Mouse (Mus musculus): Measurements from ENCODE around the gene Ubr2.

Gene Ubr2

DNA sequence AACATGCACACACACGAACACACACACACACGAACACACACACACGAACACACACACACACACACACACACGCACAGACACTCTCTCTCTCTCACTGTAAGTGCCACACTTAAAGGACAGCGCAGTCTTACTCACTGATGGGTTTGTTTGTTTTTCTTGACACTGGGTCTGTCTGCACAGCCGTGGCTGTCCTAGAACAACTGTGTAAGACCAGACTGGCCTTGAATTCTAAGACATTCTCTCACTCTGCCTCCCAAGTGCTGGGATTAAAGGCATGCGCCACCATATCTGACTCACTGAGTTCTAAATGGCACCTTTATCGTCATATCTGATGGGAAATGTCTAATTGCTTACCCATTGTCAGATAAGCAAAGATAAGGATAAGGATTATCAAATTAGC lies 7.1 kb downstream of the Ubr2 start:
- DNase-seq (ENCODE audit: low read depth, low spot score), result no peak

DNA sequence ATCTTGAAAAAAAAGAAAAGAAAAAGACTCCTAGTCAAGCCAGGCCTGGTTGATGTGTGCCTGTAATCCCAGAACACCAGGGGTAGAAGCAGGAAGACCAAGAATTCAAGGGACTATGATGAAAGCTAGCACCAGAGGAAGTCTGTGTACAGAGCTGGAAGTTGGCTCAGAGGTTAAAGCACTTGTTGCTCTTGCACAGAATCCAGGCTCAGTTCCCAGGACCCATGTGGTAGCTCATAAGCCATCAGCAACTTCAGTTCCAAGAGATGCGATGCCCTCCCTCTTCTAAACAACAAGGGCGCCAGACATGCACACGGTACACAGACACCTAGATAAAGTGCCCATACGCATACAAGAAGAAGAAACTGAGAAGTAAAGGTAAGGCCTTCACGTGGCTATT lies 8.0 kb downstream of the Ubr2 start:
- no peak for DNase-seq (ENCODE audit: low read depth, low spot score)

GRCm38 (mm10) chr17:46998840-46999239 lies 11.5 kb downstream of the Ubr2 start:
- no peak for DNase-seq (ENCODE audit: low read depth, low spot score)

- DNase-seq (ENCODE audit: low read depth, low spot score), result no peak
These were observed 13.9 kb downstream of the Ubr2 start for GRCm38 (mm10) chr17:46996484-46996883.

- no peak for DNase-seq (ENCODE audit: low read depth, low spot score)
These were observed 14.7 kb downstream of the Ubr2 start for GRCm38 (mm10) chr17:46995621-46996020.

DNA sequence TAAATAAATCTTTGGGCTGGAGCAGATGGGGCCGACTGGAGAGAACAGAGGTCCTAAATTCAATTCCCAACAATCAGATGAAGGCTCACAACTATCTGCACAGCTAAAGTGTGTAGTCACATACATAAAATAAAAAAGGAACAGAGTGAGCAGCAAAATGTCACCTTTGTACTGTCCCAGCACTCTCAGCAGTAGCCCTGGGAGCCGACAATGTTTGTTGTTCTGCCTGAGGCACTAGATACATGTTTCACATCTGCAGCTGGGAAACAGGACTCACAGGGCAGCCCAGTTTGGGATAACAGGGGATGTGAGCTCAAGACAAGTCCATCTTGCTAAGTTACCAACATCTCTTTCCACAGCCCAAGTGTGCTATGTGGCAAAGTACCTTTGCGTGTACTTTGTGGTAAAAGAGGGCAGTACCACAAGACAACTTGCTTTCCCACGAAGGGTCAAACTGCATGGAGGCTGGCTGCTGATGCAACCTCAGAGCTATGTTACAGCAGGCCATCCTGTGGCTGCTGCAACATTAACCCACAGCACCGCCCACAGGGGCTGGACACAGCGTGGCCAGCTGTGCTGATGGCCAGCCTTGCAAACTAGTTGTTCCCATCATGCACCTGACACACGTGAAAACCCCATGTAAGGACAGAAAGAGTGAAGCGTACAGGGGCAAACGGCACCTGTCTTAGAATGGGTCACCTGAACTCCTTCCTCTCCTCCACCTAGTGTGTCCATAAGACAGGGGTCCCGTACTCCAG lies 15.5 kb downstream of the Ubr2 start:
- DNase-seq (ENCODE audit: low read depth, low spot score), result no peak

- no peak for DNase-seq (ENCODE audit: low read depth, low spot score)
These were observed 16.7 kb downstream of the Ubr2 start for GRCm38 (mm10) chr17:46993625-46994024.

GRCm38 (mm10) chr17:46987631-46988030 lies 22.7 kb downstream of the Ubr2 start:
- no peak for DNase-seq (ENCODE audit: low read depth, low spot score)

DNA sequence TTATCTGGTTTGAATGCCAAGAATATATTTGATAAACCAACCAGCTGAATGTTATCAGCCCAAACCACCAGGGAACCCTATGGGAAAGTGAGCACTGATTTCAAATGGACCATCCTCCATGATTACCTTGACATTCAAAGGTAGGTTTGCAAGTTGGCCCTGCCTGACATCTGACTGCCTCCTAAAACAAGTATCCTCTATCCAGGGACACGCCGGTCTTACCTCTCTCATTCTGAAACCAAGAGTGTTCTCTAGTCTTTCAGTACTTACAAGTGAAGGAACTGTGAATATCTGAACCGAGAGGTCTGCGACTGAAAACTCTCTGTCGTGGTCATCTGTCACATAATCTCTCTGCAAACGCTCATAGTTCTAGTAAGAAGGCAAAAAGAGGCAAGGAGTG lies 30.3 kb downstream of the Ubr2 start:
- no peak for DNase-seq (ENCODE audit: low read depth, low spot score)

DNA sequence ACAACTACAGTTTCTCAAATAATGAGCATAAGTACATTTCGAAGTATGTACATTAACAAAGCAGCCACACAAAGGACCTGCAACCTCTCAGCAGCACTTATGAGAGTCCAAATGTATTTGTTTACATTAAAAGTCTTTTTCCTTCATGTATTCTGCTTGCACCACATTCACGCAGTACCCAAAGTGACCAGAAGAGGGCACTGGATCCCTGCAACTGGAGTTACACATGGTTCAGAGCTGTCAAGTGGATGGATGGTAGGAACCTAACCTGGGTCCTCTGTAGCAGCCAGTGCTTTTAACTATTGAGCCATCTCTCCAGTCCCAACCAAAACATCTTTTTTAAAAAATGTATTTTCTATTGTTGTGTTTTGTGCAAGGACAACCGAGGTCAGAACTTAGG lies 35.2 kb downstream of the Ubr2 start:
- DNase-seq (ENCODE audit: low read depth, low spot score), result peak; percentile 74

DNA sequence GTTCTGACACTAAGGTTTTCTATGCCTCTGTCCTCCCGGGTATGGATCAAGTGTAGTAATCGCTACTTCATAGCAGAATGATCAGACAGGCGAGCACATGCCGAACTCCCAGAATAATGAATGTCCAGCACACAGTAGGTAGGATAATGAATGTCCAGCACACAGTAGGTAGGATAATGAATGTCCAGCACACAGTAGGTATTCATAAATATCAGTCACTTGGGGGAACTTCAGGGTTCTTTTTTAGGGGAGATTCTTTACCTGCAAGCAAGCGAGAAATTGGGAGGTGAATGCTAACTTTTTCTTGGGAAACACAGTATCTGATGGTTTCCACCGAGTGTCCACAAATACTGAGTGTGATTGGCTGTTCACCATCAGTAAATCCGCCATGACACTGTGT lies 37.8 kb downstream of the Ubr2 start:
- no peak for DNase-seq (ENCODE audit: low read depth, low spot score)

GRCm38 (mm10) chr17:46966892-46967291 lies 43.5 kb downstream of the Ubr2 start:
- DNase-seq (ENCODE audit: low read depth, low spot score), result peak; percentile 21

- DNase-seq (ENCODE audit: low read depth, low spot score), result no peak
These were observed 47.2 kb downstream of the Ubr2 start for GRCm38 (mm10) chr17:46963186-46963585.

DNA sequence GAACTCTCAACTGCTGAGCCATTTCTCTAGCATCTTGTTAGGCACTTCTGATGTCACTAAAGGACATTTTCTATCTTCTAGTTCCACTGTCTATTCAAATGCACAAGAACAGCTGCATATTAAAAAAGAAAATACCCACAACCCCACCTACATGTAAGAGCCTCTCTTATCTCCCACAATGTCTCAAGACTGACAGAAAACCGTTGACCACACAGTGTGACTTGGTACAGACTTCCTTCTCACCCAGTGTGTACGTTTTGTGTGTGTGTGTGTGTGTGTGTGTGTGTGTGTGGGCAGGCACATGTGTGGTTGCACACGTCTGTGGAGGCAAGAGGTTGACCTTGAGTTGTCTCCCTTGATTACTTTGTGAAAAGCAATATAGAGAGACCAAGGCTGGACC lies 48.2 kb downstream of the Ubr2 start:
- no peak for DNase-seq (ENCODE audit: low read depth, low spot score)

DNA sequence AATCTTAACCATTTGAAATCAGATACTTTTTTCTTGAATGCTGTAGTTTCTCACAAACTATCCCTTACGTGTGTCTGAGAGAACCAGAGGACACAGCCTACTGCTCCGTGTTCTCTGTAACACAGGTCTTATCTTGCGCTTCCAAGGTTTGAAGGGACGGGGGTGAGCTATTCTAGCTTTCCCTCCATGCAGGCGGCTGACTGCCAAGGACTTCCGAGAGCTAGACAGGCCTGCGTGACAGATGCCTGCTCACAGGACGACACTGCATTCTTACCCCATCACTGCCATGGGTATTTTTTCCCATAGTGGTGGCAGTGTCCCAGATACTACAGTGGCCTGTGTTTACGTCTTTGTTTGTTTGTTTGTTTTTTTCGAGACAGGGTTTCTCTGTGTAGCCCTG lies 50.1 kb downstream of the Ubr2 start:
- DNase-seq (ENCODE audit: low read depth, low spot score), result no peak

DNA sequence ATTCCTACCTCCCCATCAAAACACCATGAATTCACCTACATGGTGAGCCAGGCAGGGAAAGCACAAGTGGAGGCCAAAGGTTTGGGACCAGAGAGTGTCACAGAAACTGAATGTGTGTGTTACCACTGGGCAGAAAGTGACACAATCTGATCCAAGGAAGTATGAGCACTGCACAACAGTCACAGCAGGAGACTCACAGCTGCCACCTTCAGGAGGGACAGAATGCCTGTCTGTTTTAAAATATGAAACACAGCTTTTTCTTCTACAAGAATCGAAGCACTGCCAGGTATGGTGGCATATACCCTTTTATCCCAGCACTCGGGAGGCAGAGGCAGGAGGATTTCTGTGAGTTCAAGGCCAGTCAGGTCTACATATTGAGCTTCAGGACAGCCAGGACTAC lies 52.3 kb downstream of the Ubr2 start:
- no peak for DNase-seq (ENCODE audit: low read depth, low spot score)

DNA sequence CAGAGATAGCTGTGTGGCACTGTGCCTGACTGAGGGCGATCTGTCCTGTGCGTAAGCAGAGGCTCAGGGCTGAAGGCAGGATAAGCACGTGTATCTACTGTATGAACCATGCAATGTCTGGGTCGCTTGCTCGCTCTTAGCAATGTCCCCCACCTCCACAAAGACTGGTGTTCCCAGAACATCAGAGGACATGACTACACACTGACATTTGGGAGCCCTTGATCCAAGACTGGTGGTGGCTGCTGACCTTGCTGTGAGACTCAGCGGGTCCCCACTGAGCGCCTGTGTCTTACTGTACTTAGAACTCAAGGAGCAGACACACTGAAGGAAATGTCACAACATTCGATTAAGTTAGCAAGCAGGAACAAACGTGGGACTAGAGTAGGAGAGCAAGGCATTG lies 64.1 kb downstream of the Ubr2 start:
- no peak for DNase-seq (ENCODE audit: low read depth, low spot score)

GRCm38 (mm10) chr17:46942421-46942820 lies 67.9 kb downstream of the Ubr2 start:
- DNase-seq (ENCODE audit: low read depth, low spot score), result peak; percentile 57

DNA sequence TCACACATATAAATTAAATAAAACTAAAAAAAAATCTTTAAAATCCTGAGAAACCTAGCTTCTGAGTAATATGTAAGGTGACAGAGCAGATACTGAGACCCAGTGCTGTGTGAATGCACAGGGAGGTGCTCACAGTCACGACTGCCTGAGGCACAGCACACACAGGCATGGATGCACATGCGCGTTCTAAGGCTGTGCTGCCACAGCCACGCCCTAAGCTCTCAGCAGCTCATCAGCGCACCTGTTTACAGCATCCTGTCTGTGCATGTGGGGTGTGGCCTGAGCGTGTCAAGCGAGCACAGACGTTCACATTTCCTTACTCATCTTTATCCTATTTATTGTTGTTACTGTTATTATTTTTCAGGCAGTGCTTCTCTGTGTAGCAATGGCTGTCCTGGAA lies 69.9 kb downstream of the Ubr2 start:
- peak; percentile 67 for DNase-seq (ENCODE audit: low read depth, low spot score)

- peak; percentile 81 for DNase-seq (ENCODE audit: low read depth, low spot score)
These were observed 76.6 kb downstream of the Ubr2 start for GRCm38 (mm10) chr17:46933557-46934348.

DNA sequence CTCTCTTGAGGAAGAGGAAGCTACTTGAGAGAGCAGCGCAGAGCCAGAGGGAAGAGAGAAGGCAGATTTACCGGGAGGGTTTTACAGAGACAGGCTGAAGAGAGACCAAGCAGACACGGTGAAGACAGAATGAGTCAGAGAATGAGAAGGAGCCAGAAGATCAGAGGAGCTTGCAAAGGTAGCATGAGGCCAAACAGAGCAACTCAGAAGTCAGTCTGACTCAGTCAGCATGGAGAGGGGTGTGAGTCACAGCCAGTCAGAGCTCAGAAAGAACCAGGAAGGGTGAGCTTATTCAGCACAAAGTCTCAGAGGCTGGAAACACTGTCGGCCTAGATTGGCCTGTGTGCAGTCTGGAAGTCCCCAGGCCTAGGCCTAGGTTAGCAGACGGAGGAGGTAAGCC lies 77.4 kb downstream of the Ubr2 start:
- DNase-seq (ENCODE audit: low read depth, low spot score), result no peak

GRCm38 (mm10) chr17:46929897-46930296 lies 80.5 kb downstream of the Ubr2 start:
- DNase-seq (ENCODE audit: low read depth, low spot score), result no peak

DNA sequence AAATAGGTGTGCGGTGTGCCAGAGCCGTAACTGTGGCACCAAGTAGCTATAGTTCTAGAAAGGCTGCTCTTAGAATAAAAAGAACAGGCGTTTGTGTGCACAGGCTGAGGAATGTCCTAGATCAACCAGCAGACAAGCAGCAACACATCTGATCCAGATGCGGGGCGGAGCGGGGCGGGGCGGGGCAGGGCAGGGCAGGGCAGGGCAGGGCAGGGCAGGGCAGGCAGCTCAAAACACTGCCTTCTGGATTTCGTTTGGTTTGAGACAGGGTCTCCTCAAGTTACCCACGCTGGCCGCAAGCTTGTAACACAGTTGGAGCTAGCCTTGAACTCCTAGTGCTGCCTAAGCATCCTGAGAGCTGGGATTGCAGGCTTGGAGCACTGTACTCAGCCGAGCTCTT lies 81.1 kb downstream of the Ubr2 start:
- DNase-seq (ENCODE audit: low read depth, low spot score), result peak; percentile 77

All from ZHBTc4 (cell line).